Mouse (Mus musculus) forebrain, embryonic 12.5 days (tissue): ENCODE results near the gene Nkiras2. TPM values are rescaled to one million over a fixed set of nuclear protein-coding genes. Genes with fewer than 3 reads are reported as not detected.
"Not testable (repeated sequence)": the region's sequence is repeated elsewhere in the genome, so short reads cannot be mapped to it uniquely, and the experiment has no call there.

Experiments used
- ATAC-seq: fragments of 200-750 bp; cut with Nextera tagmentation; 2 replicates; pipeline ENCODE4 v1.8.0; 2017; ENCODE audit warnings: moderate TSS enrichment; ENCODE audit not compliant: low FRiP score
- H3K27ac ChIP-seq: fragments of 300-500 bp; sonication (generic); 2 replicates; pipeline ENCODE4 v1.5.1; 2016; ENCODE audit warnings: mild to moderate bottlenecking
- H3K27me3 ChIP-seq: fragments of 300-500 bp; sonication (generic); 2 replicates; pipeline ENCODE4 v1.6.1; 2016; ENCODE audit warnings: mild to moderate bottlenecking
- H3K36me3 ChIP-seq: fragments of 300-500 bp; sonication (generic); replicated peaks from 2 replicates; pipeline ENCODE4 v1.6.1; 2016; ENCODE audit warnings: mild to moderate bottlenecking
- H3K4me1 ChIP-seq: fragments of 300-500 bp; sonication (generic); 2 replicates; pipeline ENCODE4 v1.6.1; 2016
- H3K4me2 ChIP-seq: fragments of 300-500 bp; sonication (generic); 2 replicates; pipeline ENCODE4 v1.6.1; 2016; ENCODE audit warnings: mild to moderate bottlenecking, moderate library complexity
- H3K4me3 ChIP-seq: fragments of 300-500 bp; sonication (generic); replicated peaks from 2 replicates; pipeline ENCODE4 v1.5.1; 2016; ENCODE audit warnings: mild to moderate bottlenecking
- H3K9ac ChIP-seq: fragments of 300-500 bp; sonication (generic); 2 replicates; pipeline ENCODE4 v1.6.1; 2016; ENCODE audit warnings: mild to moderate bottlenecking
- H3K9me3 ChIP-seq: fragments of 300-500 bp; sonication (generic); 2 replicates; pipeline ENCODE4 v1.6.1; 2016
- WGBS: fragments of 180-500 bp; shearing (Covaris S2); methylation state at CpG from one replicate; pipeline ENCODE4 v1.1.7; 2016; 5-methylcytosine and 5-hydroxymethylcytosine counted together
- polyA plus RNA-seq: library from polyadenylated mRNA; unstranded; fragments of >200 nt; fragmentation: Nextera tagmentation; extraction: Ambion mirVana; gene quantifications from 2 replicates; pipeline ENCODE4 v1.2.1, GENCODE M21; 2016

The Nkiras2 gene
- polyA plus RNA-seq, 1 experiment from 2014 or later: 90.2 TPM

GRCm38 (mm10) chr11:100648405-100648804, 29.4 kb downstream of the Nkiras2 start:
- H3K27me3 ChIP-seq: peaks cover 52% of the 10 kb centered on the region
- 93% methylated on average over 8 of the region's 8 CpGs for WGBS

DNA sequence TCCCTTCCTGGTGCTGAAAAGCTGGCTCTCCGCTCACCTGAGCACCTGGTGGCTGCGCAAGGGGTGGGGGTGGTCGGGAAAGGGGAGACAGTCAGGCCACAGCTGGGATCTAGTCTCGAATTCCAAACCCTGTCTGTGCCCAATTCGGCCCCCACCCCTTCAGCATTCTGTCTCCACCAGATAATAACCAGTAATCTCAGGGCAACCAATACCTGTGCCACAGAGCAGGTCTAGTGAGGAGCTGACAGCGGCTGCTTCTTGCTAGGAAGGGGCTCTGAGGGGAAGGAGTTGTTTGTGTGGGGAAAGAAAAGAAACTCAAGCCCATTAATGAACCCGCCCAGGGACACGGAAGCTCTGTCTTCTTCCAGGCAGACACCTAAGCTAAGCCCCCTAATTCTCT, 32.2 kb downstream of the Nkiras2 start:
- Histone ChIP-seq H3K27me3 (peaks cover 50% of the 10 kb centered on the region), H3K4me2 (no peak overlapping the region), H3K27ac (no peak overlapping the region), H3K9ac (no peak overlapping the region), H3K9me3 (no peaks in the 10 kb centered on the region), H3K36me3 (no peaks in the 10 kb centered on the region), H3K4me1 (0 out of 2 replicates have a peak, but pooled peaks cover under 1% of the 10 kb centered on the region), H3K4me3 (no peak overlapping the region)
- ATAC-seq: no peak
- WGBS: 13% methylated on average over 8 of the region's 8 CpGs

More at GRCm38 (mm10) chr11:100648405-100648804, 29.4 kb downstream of the Nkiras2 start:
- H3K4me3 ChIP-seq: no peak overlapping the region
- H3K4me1 ChIP-seq: no peaks in the 10 kb centered on the region; the same call in 1 of the 2 replicates
- no peak for ATAC-seq
- H3K9ac ChIP-seq: no peak overlapping the region
- no peaks in the 10 kb centered on the region for H3K36me3 ChIP-seq
- H3K9me3 ChIP-seq: no peaks in the 10 kb centered on the region
- no peak overlapping the region for H3K27ac ChIP-seq
- no peak overlapping the region for H3K4me2 ChIP-seq

DNA sequence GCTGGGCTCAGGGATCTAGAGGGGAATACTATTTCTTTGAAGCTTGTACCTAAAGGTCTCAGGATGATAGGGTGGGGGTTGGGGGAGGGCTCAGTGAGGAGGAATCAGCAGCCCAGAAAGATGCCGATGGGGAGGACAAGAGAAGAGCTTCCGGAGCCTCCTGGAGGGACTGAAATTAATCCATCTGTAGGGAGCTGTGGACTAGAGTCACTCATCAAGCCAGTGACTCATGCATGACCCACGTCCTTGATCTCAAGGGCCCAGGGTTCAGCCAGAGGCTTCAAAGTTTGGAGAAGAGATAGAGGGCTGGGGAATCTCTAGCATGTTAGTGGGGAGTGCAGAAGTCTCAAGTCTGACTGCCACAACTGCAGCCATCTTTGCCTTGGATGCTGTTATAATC, 32.7 kb downstream of the Nkiras2 start:
- no peak overlapping the region for H3K27ac ChIP-seq
- ATAC-seq: no peak
- no peaks in the 10 kb centered on the region for H3K36me3 ChIP-seq
- no peak overlapping the region for H3K9ac ChIP-seq
- H3K4me1 ChIP-seq: peaks cover 6% of the 10 kb centered on the region
- no peak overlapping the region for H3K4me2 ChIP-seq
- H3K4me3 ChIP-seq: no peak overlapping the region
- 20% methylated on average over 3 of the region's 3 CpGs for WGBS
- H3K27me3 ChIP-seq: peaks cover 50% of the 10 kb centered on the region
- no peaks in the 10 kb centered on the region for H3K9me3 ChIP-seq

GRCm38 (mm10) chr11:100655589-100655988, 36.5 kb downstream of the Nkiras2 start:
- H3K9me3 ChIP-seq, ATAC-seq, H3K9ac ChIP-seq, H3K4me1 ChIP-seq, H3K4me2 ChIP-seq, H3K36me3 ChIP-seq, H3K27ac ChIP-seq, H3K4me3 ChIP-seq: not testable (repeated sequence)
- H3K27me3 ChIP-seq: peaks cover 28% of the 10 kb centered on the region
- 54% methylated on average over 3 of the region's 3 CpGs for WGBS

GRCm38 (mm10) chr11:100656458-100656857, 37.4 kb downstream of the Nkiras2 start:
- WGBS: 18% methylated on average over 6 of the region's 6 CpGs
- H3K4me1 ChIP-seq: peaks cover 8% of the 10 kb centered on the region
- H3K27ac ChIP-seq: no peak overlapping the region
- no peak overlapping the region for H3K4me2 ChIP-seq
- peaks cover 19% of the 10 kb centered on the region for H3K27me3 ChIP-seq
- no peaks in the 10 kb centered on the region for H3K9me3 ChIP-seq
- H3K36me3 ChIP-seq: no peaks in the 10 kb centered on the region
- 0 out of 2 replicates have a peak overlapping the region, but pooled peaks have one; percentile 21 for H3K9ac ChIP-seq
- no peak for ATAC-seq
- H3K4me3 ChIP-seq: no peak overlapping the region

DNA sequence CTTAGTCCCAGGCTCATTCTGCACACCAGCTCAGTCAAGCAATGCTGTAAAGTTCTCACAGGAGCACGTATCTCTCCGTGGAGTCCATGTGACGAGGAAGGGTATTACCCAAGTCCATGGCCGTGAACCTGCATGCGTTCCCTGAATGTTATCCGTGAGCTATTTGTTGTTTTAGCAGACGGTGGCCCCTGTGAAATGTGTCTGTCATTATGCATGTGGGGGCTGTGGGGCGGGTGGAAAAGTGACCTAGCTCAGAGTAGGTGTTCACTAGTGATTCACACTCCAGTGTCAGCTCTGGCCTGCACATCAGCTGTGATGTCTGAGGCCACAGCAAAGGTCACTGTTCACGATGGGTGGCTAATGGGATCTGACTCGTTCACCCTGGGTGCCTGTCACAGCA, 40.8 kb downstream of the Nkiras2 start:
- peaks cover 3% of the 10 kb centered on the region; the same call in 1 of the 2 replicates for H3K27me3 ChIP-seq
- 78% methylated on average over 10 of the region's 10 CpGs for WGBS
- H3K36me3 ChIP-seq: no peaks in the 10 kb centered on the region
- peaks cover 8% of the 10 kb centered on the region for H3K4me1 ChIP-seq
- no peak overlapping the region for H3K27ac ChIP-seq
- no peak overlapping the region for H3K4me3 ChIP-seq
- no peak overlapping the region for H3K4me2 ChIP-seq
- no peak overlapping the region for H3K9ac ChIP-seq
- 0 out of 2 replicates have a peak, but pooled peaks have one; percentile 33 for ATAC-seq
- no peaks in the 10 kb centered on the region for H3K9me3 ChIP-seq

- no peak overlapping the region for H3K4me2 ChIP-seq
- WGBS: 73% methylated on average over 1 of the region's 1 CpGs
- no peaks in the 10 kb centered on the region for H3K9me3 ChIP-seq
- H3K9ac ChIP-seq: no peak overlapping the region
- H3K4me3 ChIP-seq: no peak overlapping the region
- H3K27me3 ChIP-seq: peaks cover 25% of the 10 kb centered on the region
- peaks cover 6% of the 10 kb centered on the region for H3K4me1 ChIP-seq
- H3K27ac ChIP-seq: no peak overlapping the region
- no peaks in the 10 kb centered on the region for H3K36me3 ChIP-seq
- no peak for ATAC-seq
Observed at GRCm38 (mm10) chr11:100671049-100671448, 52.0 kb downstream of the Nkiras2 start.

DNA sequence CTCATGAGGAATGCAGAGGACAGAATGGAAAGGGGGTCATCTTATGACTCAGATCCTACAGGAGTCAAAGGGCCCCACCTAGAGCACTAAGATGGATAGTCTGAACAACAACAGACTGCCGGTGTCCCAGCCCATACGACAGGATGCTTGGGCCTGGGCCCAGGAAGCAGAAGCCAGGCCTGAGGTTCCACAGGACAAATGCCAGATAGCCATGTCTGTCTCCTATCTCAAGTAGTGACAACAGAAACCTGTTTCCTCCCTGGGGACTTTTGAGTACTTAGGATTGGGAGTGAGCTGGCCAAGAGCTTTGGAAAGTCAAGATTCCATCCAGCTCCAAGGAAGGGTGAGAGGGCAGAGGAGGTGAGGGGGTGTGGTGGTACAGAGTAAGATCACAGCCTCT, 52.9 kb downstream of the Nkiras2 start:
- Histone ChIP-seq H3K9me3 (no peaks in the 10 kb centered on the region), H3K4me2 (no peak overlapping the region), H3K9ac (no peak overlapping the region), H3K27me3 (peaks cover 25% of the 10 kb centered on the region), H3K4me1 (peaks cover 6% of the 10 kb centered on the region), H3K27ac (no peak overlapping the region), H3K36me3 (no peaks in the 10 kb centered on the region), H3K4me3 (no peak overlapping the region)
- no peak for ATAC-seq
- WGBS: 88% methylated on average over 2 of the region's 2 CpGs

DNA sequence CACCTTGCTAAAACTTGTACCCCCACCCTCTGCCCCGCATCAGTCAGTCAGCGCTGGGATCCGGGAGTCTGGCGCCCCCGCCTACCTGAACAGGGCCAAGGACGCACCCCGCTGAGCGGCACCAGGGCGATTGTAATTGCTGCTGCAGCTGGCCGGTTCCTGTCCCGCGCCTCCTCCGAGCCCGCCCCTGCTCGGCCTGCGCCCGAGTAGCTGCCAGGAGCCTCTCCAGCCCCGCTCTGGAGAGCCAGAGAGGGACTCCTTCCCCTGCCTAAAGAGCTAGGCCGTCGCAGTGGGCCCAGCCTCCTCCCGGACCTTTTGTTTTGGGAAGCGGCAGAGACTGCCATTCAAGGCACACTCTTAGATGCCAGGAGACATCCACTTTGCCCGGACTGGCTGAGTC, 54.1 kb downstream of the Nkiras2 start:
- peak overlapping the region; percentile 45 for H3K4me2 ChIP-seq
- peaks cover 25% of the 10 kb centered on the region for H3K27me3 ChIP-seq
- peak overlapping the region; percentile 17; the same call in 1 of the 2 replicates for H3K9ac ChIP-seq
- H3K9me3 ChIP-seq: no peaks in the 10 kb centered on the region
- H3K27ac ChIP-seq: no peak overlapping the region
- peak overlapping the region; percentile 10; the same call in 1 of the 2 replicates for H3K4me3 ChIP-seq
- ATAC-seq: no peak
- 1% methylated on average over 23 of the region's 23 CpGs for WGBS
- no peaks in the 10 kb centered on the region for H3K36me3 ChIP-seq
- H3K4me1 ChIP-seq: peaks cover 16% of the 10 kb centered on the region

Other genes starting within 250 kb of the Nkiras2 start
- gene Jup, start 221.5 kb upstream of the Nkiras2 start, polyA plus RNA-seq: 37.6 and 40.5 TPM in 2 replicates
- 15.9 and 18.9 TPM in 2 replicates for gene P3h4, start 204.4 kb upstream of the Nkiras2 start, polyA plus RNA-seq
- gene Fkbp10, start 203.5 kb upstream of the Nkiras2 start, polyA plus RNA-seq: 27.0 and 32.1 TPM in 2 replicates
- 106 and 111 TPM in 2 replicates for gene Nt5c3b, start 177.4 kb upstream of the Nkiras2 start, polyA plus RNA-seq
- gene Klhl10, start 177.3 kb upstream of the Nkiras2 start, polyA plus RNA-seq: 0.51 and 0.74 TPM in 2 replicates
- 13.9 and 16.7 TPM in 2 replicates for gene Klhl11, start 146.5 kb upstream of the Nkiras2 start, polyA plus RNA-seq
- gene Acly, start 91.2 kb upstream of the Nkiras2 start, polyA plus RNA-seq: 320 and 356 TPM in 2 replicates
- gene Ttc25, start 73.6 kb upstream of the Nkiras2 start, polyA plus RNA-seq: 2.1 and 2.6 TPM in 2 replicates
- gene Cnp, start 44.3 kb upstream of the Nkiras2 start, polyA plus RNA-seq: 19.4 and 23.4 TPM in 2 replicates
- gene Dnajc7, start 924 bp downstream of the Nkiras2 start, polyA plus RNA-seq: 299 and 310 TPM in 2 replicates
- 0.12 and 0.61 TPM in 2 replicates for gene Zfp385c, start 73.2 kb downstream of the Nkiras2 start, polyA plus RNA-seq
- 2.1 and 2.6 TPM in 2 replicates for gene Dhx58, start 85.0 kb downstream of the Nkiras2 start, polyA plus RNA-seq
- 65.2 and 65.7 TPM in 2 replicates for gene Kat2a, start 93.2 kb downstream of the Nkiras2 start, polyA plus RNA-seq
- gene Hspb9, start 94.6 kb downstream of the Nkiras2 start, polyA plus RNA-seq: 0.52 TPM in 1 of 2 replicates, not detected in the other
- gene Rab5c, start 119.0 kb downstream of the Nkiras2 start, polyA plus RNA-seq: 18.2 and 25.2 TPM in 2 replicates
- gene Kcnh4, start 140.7 kb downstream of the Nkiras2 start, polyA plus RNA-seq: 4.4 and 4.7 TPM in 2 replicates
- 0.36 TPM in 1 of 2 replicates, not detected in the other for gene Hcrt, start 143.7 kb downstream of the Nkiras2 start, polyA plus RNA-seq
- gene Ghdc, start 151.7 kb downstream of the Nkiras2 start, polyA plus RNA-seq: 3.1 and 3.3 TPM in 2 replicates
- 16.6 and 17.3 TPM in 2 replicates for gene Stat5b, start 231.5 kb downstream of the Nkiras2 start, polyA plus RNA-seq
- gene Stat5a, start 240.1 kb downstream of the Nkiras2 start, polyA plus RNA-seq: 1.2 and 1.8 TPM in 2 replicates